Mouse (Mus musculus): Measurements from ENCODE around the gene Spink4. TPM values are rescaled to one million over a fixed set of nuclear protein-coding genes. Genes with fewer than 3 reads are reported as not detected.

The Spink4 gene
- polyA plus RNA-seq, 1 experiment from 2014 or later, result not detected

GRCm38 (mm10) chr4:40974011-40974410 is 54.2 kb downstream of the Spink4 start:
- Histone ChIP-seq H3K9me3 (no peaks in the 10 kb centered on the region), H3K36me3 (peaks cover 30% of the 10 kb centered on the region), H3K9ac (no peak overlapping the region), H3K27me3 (no peaks in the 10 kb centered on the region), H3K4me1 (replicated peaks) (peaks cover 22% of the 10 kb centered on the region), H3K4me3 (no peak overlapping the region), H3K27ac (no peak overlapping the region), H3K4me2 (no peak overlapping the region)
- 97% methylated on average over 1 of the region's 1 CpGs for WGBS
- no peak for ATAC-seq (ENCODE audit: low FRiP score)

GRCm38 (mm10) chr4:40975678-40976077 is 55.8 kb downstream of the Spink4 start:
- no peak overlapping the region for H3K9ac ChIP-seq
- H3K27ac ChIP-seq, result no peak overlapping the region
- no peaks in the 10 kb centered on the region for H3K9me3 ChIP-seq
- WGBS, result 98% methylated on average over 3 of the region's 3 CpGs
- no peaks in the 10 kb centered on the region for H3K27me3 ChIP-seq
- no peak for ATAC-seq (ENCODE audit: low FRiP score)
- peaks cover 14% of the 10 kb centered on the region for H3K4me1 ChIP-seq (replicated peaks)
- H3K4me3 ChIP-seq, result no peak overlapping the region
- H3K36me3 ChIP-seq, result peaks cover 45% of the 10 kb centered on the region
- no peak overlapping the region for H3K4me2 ChIP-seq

- H3K36me3 ChIP-seq, result peaks cover 54% of the 10 kb centered on the region
- no peak for ATAC-seq (ENCODE audit: low FRiP score)
- peaks cover 14% of the 10 kb centered on the region for H3K4me1 ChIP-seq (replicated peaks)
- H3K9ac ChIP-seq, result no peak overlapping the region
- WGBS, result 92% methylated on average over 10 of the region's 10 CpGs
- no peaks in the 10 kb centered on the region for H3K27me3 ChIP-seq
- H3K9me3 ChIP-seq, result no peaks in the 10 kb centered on the region
- no peak overlapping the region for H3K4me2 ChIP-seq
- no peak overlapping the region for H3K27ac ChIP-seq
- H3K4me3 ChIP-seq, result no peak overlapping the region
Measured at GRCm38 (mm10) chr4:40976651-40977050, 56.8 kb downstream of the Spink4 start.

GRCm38 (mm10) chr4:40979430-40979829 is 59.6 kb downstream of the Spink4 start:
- Histone ChIP-seq H3K27ac (no peak overlapping the region), H3K4me1 (replicated peaks) (no peaks in the 10 kb centered on the region), H3K27me3 (no peaks in the 10 kb centered on the region), H3K4me3 (no peak overlapping the region), H3K4me2 (no peak overlapping the region), H3K9me3 (no peaks in the 10 kb centered on the region), H3K9ac (no peak overlapping the region), H3K36me3 (peaks cover 55% of the 10 kb centered on the region)
- no peak for ATAC-seq (ENCODE audit: low FRiP score)
- 90% methylated on average over 1 of the region's 1 CpGs for WGBS

Other genes with a start within 250 kb of the Spink4 start
- gene Aptx, start 216.9 kb upstream of the Spink4 start, polyA plus RNA-seq (2015; fragmentation: Nextera tagmentation; extraction: Ambion mirVana), result 54.1 and 54.5 TPM in 2 replicates
- gene Dnaja1, start 197.9 kb upstream of the Spink4 start, polyA plus RNA-seq (2015; fragmentation: Nextera tagmentation; extraction: Ambion mirVana), result 792 and 817 TPM in 2 replicates
- gene Smu1, start 162.1 kb upstream of the Spink4 start, polyA plus RNA-seq (2015; fragmentation: Nextera tagmentation; extraction: Ambion mirVana), result 130 and 131 TPM in 2 replicates
- 9.0 and 9.6 TPM in 2 replicates for gene B4galt1, start 66.0 kb upstream of the Spink4 start, polyA plus RNA-seq (2015; fragmentation: Nextera tagmentation; extraction: Ambion mirVana)
- 201 and 205 TPM in 2 replicates for gene Bag1, start 28.2 kb downstream of the Spink4 start, polyA plus RNA-seq (2015; fragmentation: Nextera tagmentation; extraction: Ambion mirVana)
- 174 and 178 TPM in 2 replicates for gene Chmp5, start 28.4 kb downstream of the Spink4 start, polyA plus RNA-seq (2015; fragmentation: Nextera tagmentation; extraction: Ambion mirVana)
- 107 and 110 TPM in 2 replicates for gene Nfx1, start 50.9 kb downstream of the Spink4 start, polyA plus RNA-seq (2015; fragmentation: Nextera tagmentation; extraction: Ambion mirVana)
- not detected in 2 replicates for gene Aqp7, start 128.1 kb downstream of the Spink4 start, polyA plus RNA-seq (2015; fragmentation: Nextera tagmentation; extraction: Ambion mirVana)
- 0.18 TPM in 1 of 2 replicates, not detected in the other for gene Aqp3, start 178.1 kb downstream of the Spink4 start, polyA plus RNA-seq (2015; fragmentation: Nextera tagmentation; extraction: Ambion mirVana)
- 31.0 and 32.5 TPM in 2 replicates for gene Nol6, start 204.4 kb downstream of the Spink4 start, polyA plus RNA-seq (2015; fragmentation: Nextera tagmentation; extraction: Ambion mirVana)
- gene Ube2r2, start 215.7 kb downstream of the Spink4 start, polyA plus RNA-seq (2015; fragmentation: Nextera tagmentation; extraction: Ambion mirVana), result 71.3 and 79.8 TPM in 2 replicates